Mouse (Mus musculus): ENCODE results near the gene Mgat1.
A peak's percentile ranks its signal among the peaks of the same experiment; 100 is the strongest.
"Not testable (repeated sequence)": the region's sequence is repeated elsewhere in the genome, so short reads cannot be mapped to it uniquely, and the experiment has no call there.

Gene Mgat1

GRCm38 (mm10) chr11:49243727-49244594, at the start of gene Mgat1:
TSS of gene Mgat1 (plus strand) at chr11:49244191.
- DNase-seq (ENCODE audit: extremely low spot score, low read depth, low spot score): peak; percentile 73

GRCm38 (mm10) chr11:49194771-49195170, 49.2 kb upstream of the Mgat1 start:
- DNase-seq (ENCODE audit: extremely low spot score, low read depth, low spot score): not testable (repeated sequence)

- no peak for DNase-seq (ENCODE audit: extremely low spot score, low read depth, low spot score)
Measured at GRCm38 (mm10) chr11:49195819-49196322, 48.1 kb upstream of the Mgat1 start.

- DNase-seq (ENCODE audit: extremely low spot score, low read depth, low spot score): no peak
Measured at GRCm38 (mm10) chr11:49200666-49201065, 43.3 kb upstream of the Mgat1 start.

- DNase-seq (ENCODE audit: extremely low spot score, low read depth, low spot score): no peak
Measured at GRCm38 (mm10) chr11:49201142-49201541, 42.8 kb upstream of the Mgat1 start.

GRCm38 (mm10) chr11:49202071-49202470, 41.9 kb upstream of the Mgat1 start:
- DNase-seq (ENCODE audit: extremely low spot score, low read depth, low spot score): no peak

- no peak for DNase-seq (ENCODE audit: extremely low spot score, low read depth, low spot score)
Measured at GRCm38 (mm10) chr11:49202523-49203061, 41.4 kb upstream of the Mgat1 start.

GRCm38 (mm10) chr11:49203129-49203768, 40.7 kb upstream of the Mgat1 start, which contains the start of gene Zfp62:
TSS of gene Zfp62 (plus strand) at chr11:49203292.
- peak; percentile 46 for DNase-seq (ENCODE audit: extremely low spot score, low read depth, low spot score)

GRCm38 (mm10) chr11:49203771-49204497, 40.1 kb upstream of the Mgat1 start:
- DNase-seq (ENCODE audit: extremely low spot score, low read depth, low spot score): peak; percentile 30

GRCm38 (mm10) chr11:49205080-49205590, 38.9 kb upstream of the Mgat1 start:
- no peak for DNase-seq (ENCODE audit: extremely low spot score, low read depth, low spot score)

GRCm38 (mm10) chr11:49207495-49207894, 36.5 kb upstream of the Mgat1 start:
- no peak for DNase-seq (ENCODE audit: extremely low spot score, low read depth, low spot score)

- no peak for DNase-seq (ENCODE audit: extremely low spot score, low read depth, low spot score)
Measured at GRCm38 (mm10) chr11:49212577-49212976, 31.4 kb upstream of the Mgat1 start.

- no peak for DNase-seq (ENCODE audit: extremely low spot score, low read depth, low spot score)
Measured at GRCm38 (mm10) chr11:49213505-49213904, 30.5 kb upstream of the Mgat1 start.

GRCm38 (mm10) chr11:49219271-49219670, 24.7 kb upstream of the Mgat1 start:
- no peak for DNase-seq (ENCODE audit: extremely low spot score, low read depth, low spot score)

GRCm38 (mm10) chr11:49224455-49224854, 19.5 kb upstream of the Mgat1 start:
- DNase-seq (ENCODE audit: extremely low spot score, low read depth, low spot score): no peak

- no peak for DNase-seq (ENCODE audit: extremely low spot score, low read depth, low spot score)
Measured at GRCm38 (mm10) chr11:49232781-49233180, 11.2 kb upstream of the Mgat1 start.

GRCm38 (mm10) chr11:49235459-49236207, 8.4 kb upstream of the Mgat1 start:
- no peak for DNase-seq (ENCODE audit: extremely low spot score, low read depth, low spot score)

GRCm38 (mm10) chr11:49236891-49237290, 7.1 kb upstream of the Mgat1 start:
- DNase-seq (ENCODE audit: extremely low spot score, low read depth, low spot score): no peak

GRCm38 (mm10) chr11:49237532-49237931, 6.5 kb upstream of the Mgat1 start:
- no peak for DNase-seq (ENCODE audit: extremely low spot score, low read depth, low spot score)

- no peak for DNase-seq (ENCODE audit: extremely low spot score, low read depth, low spot score)
Measured at GRCm38 (mm10) chr11:49240310-49240709, 3.7 kb upstream of the Mgat1 start.

Data from hindlimb bud, embryonic 11.5 days (tissue).